Mouse (Mus musculus) lung, postnatal 25 days (tissue): ENCODE results near the gene Tpd52l2.

Source experiments
- DNase-seq: peaks from one replicate; pipeline ENCODE4 v3.0.0; 2022; ENCODE audit warnings: low spot score

Tpd52l2 gene

GRCm38 (mm10) chr2:181496831-181497547, at the start of gene Tpd52l2:
TSS of gene Tpd52l2 (plus strand) at chr2:181497142.
- DNase-seq = peak; percentile 96

GRCm38 (mm10) chr2:181452181-181452580, 44.8 kb upstream of the Tpd52l2 start:
- no peak for DNase-seq

GRCm38 (mm10) chr2:181453274-181453673, 43.7 kb upstream of the Tpd52l2 start:
- no peak for DNase-seq

DNA sequence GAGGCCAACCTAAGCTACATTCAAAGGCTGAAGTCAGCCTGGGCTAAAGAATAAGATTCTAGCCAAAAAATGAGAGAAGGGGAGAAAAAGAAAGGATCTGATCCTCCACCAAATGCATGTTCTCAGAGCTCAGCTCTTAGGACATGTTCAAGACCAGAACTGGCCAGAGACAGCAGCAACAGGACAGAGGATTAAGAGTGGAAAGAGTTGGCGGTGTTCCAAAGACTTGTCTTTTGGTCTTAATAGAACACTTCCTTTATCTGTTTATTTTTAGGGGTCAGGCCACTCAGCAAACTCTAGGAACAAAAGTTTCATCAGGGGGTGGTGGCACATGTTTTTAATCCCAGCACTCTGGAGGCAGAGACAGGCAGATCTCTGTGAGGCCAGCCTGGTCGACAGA, 41.0 kb upstream of the Tpd52l2 start:
- DNase-seq = peak; percentile 52

- no peak for DNase-seq
These were observed 39.1 kb upstream of the Tpd52l2 start for GRCm38 (mm10) chr2:181457831-181458230.

DNA sequence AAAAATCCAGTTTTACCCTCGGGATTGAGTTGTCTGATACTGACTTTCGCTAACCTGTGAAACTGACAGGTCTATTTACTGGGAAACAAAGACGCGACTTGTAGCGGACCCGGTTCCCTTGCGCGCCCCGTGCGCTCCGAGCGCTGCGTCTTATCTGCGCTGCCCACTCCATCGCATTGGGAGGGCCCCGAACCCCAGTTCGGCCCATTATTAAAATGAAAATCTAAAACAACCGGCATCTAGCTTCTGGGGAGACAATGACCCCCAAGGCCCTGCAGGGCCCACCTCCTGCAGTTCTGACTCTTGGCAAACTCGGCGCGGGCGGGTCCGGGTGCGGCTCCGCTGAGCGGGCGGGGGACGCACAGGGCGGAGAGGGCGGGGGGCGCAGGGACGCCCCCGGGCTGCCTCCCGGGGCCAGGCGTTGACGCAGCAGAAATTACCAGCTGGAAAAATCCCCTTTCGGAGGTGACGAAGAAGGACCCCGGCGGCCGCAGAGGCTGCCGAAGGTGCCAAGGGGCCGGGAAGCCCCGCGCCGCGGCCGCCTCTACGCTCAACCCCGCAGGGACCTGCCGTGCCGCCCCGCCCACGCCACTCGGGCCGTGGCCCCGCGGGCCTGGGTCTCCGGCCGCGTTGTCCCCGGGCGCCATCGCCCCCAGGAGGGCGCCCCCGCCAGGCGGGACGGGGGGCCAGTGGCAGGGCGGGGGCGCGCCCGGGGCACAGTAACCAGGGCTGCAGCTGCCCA, 38.4 kb upstream of the Tpd52l2 start:
- DNase-seq = no peak

GRCm38 (mm10) chr2:181459153-181459672, 37.7 kb upstream of the Tpd52l2 start, which contains the start of gene Zbtb46:
TSS of gene Zbtb46 (minus strand) at chr2:181459426.
- DNase-seq = peak; percentile 86

GRCm38 (mm10) chr2:181459673-181460621, 37.0 kb upstream of the Tpd52l2 start:
- DNase-seq = peak; percentile 73

DNA sequence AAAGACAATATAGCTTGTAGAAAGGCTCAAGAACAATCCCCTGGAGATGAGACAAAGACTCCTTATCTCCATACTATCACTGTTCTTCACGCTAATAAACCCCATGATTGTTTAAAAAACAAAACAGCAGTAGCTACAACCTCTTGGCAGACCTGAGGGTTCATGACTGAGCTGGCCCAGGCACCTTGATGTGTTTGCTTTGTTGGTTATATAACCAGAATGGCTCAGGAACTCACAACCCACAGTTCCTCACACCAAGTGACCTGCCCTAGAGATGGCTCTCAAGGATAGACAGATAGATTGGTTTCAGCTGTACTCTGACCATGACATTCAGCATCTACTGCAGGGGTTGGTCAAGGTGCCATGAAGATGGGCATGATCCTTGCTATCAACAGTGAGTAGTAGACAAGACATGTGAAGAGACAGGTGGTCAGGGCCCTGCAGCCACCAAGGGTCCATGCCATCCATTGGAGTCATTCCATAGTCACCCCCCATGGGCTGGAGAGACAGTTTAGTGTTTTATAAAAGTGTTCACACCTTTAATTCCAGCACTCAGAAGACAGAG, 35.3 kb upstream of the Tpd52l2 start:
- DNase-seq = no peak

DNA sequence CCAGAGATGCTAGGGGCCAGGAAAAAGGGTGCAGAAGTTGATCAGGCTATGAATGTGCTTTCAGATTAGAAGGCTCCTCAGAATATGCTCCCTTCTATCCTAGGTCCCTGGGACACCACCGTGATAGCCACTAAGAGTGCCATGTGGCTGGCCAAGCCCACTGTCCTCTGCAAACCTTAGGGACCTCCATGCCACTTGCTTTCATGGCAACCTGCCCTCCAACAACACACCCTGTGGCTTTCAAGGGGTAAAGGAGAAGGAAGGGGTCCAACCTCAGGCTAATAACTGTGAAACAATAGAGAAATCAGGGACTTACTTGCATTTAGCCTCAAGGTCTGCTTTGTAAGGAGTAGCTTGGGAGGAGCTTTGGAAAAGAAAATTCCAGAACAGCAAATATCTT, 34.3 kb upstream of the Tpd52l2 start:
- DNase-seq = no peak

- DNase-seq = peak; percentile 75
These were observed 33.8 kb upstream of the Tpd52l2 start for GRCm38 (mm10) chr2:181463008-181463738.

DNA sequence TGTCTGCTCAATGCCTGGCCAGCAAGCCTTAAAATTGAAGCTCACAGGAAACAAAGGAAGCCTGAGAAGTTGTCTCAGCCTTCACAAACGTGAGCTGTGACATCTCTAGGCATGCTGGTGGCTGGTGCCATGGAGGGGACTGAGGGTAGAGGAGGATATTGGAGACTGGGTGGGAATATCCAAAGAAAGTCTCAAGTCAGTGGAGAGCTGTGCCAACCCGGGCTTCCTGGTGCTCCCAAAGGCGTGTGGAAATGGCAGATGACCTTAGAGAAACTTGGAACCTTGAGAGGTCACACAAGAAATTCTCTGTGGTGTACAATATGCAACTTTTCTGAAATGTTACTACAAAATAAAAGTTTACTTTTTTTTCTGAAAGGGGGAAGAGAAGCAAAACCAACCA, 31.5 kb upstream of the Tpd52l2 start:
- DNase-seq = no peak

DNA sequence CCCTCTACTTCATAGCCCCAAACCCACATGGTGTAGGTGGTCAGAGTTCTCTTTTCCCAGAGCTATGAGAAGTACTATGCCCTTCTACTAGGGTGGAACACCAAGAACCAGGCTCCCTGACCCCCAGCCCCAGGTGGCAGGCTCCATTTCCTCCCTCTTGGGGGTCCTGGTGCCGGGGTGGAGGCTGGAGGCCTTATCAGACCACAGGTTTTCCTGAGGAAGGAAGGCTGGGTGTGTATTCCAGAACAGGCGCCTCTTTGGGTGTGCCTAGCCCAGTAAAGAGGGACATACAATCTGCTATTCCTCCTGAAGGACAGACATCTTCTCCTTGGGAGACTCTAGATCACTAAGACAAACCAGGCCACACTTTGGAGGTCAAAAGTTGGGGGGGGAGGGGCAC, 26.7 kb upstream of the Tpd52l2 start:
- DNase-seq = peak; percentile 53

DNA sequence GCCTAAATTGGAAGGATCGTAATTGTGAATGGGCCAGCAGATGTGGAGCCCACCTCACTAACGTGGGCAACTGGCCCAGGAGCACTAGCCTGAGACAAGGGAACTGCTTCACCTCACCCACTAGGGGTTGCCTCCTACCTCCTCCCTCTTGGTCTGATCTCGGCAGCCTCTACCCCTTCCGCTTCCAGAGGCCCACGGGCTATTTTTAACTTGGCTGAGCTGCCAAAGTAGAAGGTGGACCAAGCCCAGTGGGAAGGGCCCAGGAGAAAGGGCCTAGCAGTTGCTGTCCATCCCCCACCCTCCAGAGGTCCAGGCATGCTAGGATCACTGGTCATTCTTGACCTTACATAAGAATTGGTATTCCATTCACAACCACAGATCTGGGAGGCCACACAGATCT, 25.7 kb upstream of the Tpd52l2 start:
- peak; percentile 68 for DNase-seq

- no peak for DNase-seq
These were observed 24.6 kb upstream of the Tpd52l2 start for GRCm38 (mm10) chr2:181472256-181472827.

- DNase-seq = no peak
These were observed 13.8 kb upstream of the Tpd52l2 start for GRCm38 (mm10) chr2:181483120-181483519.

DNA sequence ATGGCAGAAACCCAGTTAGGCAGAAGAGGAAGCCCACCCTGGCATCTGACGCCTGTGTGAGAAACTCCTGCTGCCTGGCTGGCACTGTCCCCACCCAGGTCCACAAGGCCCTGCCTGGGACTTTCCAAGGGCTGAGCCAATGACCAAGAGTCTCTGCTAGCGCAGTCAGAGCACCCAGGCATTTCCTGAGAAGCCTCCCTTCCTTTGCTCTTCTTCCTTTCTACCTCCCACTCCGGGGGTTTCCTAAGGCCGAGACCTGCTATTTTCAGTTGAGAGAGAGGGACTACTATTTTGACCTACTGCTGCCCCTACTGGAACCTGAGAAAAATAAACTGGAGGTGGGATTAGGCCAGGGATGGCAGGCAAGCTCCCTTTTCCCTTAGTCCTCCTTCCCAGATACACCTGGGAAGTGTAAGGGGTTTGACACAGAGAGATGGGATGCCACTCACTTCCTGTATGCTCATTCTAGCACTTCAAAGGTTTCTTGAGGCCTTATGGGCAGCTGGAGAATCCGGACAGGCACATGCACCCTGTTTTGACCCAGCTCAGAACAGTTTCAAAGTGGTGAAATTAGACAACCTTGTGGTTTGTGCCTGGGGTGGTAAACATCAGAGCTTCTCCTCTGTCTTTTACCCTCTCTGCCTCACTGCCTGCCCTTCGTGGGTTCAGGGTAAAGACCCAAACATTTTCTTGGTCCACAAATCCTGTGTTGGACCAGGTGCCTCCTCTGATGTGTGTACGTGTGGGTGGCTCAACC, 13.2 kb upstream of the Tpd52l2 start:
- DNase-seq = peak; percentile 69

DNA sequence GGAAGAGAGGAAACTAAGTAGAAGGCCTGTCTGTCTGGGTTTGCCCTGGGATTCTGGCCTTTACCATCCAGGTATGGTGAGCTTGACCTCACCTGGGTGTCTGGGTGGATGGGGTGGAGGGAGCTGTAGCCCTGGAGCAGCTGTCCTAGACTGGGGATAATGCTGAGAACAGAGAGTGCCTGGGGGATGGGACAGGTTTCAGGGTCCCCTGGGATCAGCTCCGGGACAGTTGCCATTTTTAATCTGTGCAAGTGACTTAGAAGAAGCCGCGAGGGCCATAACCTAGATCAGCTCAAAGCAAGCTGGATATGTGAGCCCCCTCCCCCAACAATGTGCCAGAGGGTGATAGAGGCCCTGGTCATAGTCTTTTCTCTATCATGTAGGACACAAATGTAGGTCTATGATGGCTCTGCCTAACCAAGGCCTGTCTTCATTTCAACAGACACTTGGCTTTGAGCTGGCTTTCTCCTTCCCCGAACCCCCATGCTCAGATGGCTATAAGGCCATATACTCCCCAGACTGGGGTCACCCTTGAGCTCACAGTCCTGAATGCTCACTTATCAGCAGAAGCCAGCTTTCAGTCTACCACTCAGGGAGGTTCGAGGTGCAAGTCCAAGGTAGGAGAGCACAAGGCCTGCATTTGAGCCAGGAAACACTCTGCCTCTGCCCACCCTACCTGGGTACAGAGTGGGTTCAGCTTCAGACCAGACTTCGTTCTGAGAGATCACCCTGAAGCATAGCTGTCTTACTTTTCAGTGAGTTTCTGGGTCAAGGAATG, 12.3 kb upstream of the Tpd52l2 start:
- no peak for DNase-seq

DNA sequence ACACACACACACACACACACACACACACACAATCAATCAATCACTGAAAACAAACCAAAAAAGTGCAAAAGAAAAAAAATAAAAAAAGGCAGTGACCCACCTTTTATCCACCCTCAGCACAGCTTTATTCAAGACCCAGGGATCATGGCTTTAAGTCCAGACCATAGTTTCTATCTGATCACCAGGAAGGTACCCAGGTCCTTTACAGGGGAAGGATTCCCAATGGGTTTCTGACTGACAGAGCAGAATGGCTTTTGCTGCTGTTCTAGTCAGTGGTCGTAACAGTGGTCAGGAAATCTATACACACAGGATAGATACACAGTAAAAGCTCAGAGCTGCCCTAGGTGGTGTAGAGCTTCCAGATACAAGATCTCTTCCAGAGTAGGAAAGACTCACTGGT, 11.2 kb upstream of the Tpd52l2 start:
- no peak for DNase-seq
